Mouse (Mus musculus): Measurements from ENCODE around the gene Fam25c.
"Not testable (repeated sequence)": the region's sequence is repeated elsewhere in the genome, so short reads cannot be mapped to it uniquely, and the experiment has no call there.

Gene Fam25c

GRCm38 (mm10) chr14:34326606-34327005, 28.6 kb downstream of the Fam25c start:
- no peak for DNase-seq

- DNase-seq, result no peak
Measured at GRCm38 (mm10) chr14:34323576-34324085, 31.6 kb downstream of the Fam25c start.

- no peak for DNase-seq
Measured at GRCm38 (mm10) chr14:34318113-34318512, 37.1 kb downstream of the Fam25c start.

GRCm38 (mm10) chr14:34317431-34317830, 37.8 kb downstream of the Fam25c start:
- no peak for DNase-seq

GRCm38 (mm10) chr14:34316346-34316745, 38.9 kb downstream of the Fam25c start:
- DNase-seq, result no peak

GRCm38 (mm10) chr14:34314796-34315195, 40.4 kb downstream of the Fam25c start:
- no peak for DNase-seq

GRCm38 (mm10) chr14:34314383-34314782, 40.9 kb downstream of the Fam25c start:
- not testable (repeated sequence) for DNase-seq

GRCm38 (mm10) chr14:34313612-34314011, 41.6 kb downstream of the Fam25c start:
- DNase-seq, result no peak

- no peak for DNase-seq
Measured at GRCm38 (mm10) chr14:34312339-34313048, 42.7 kb downstream of the Fam25c start.

- DNase-seq, result no peak
Measured at GRCm38 (mm10) chr14:34311691-34312090, 43.5 kb downstream of the Fam25c start.

GRCm38 (mm10) chr14:34311021-34311631, 44.1 kb downstream of the Fam25c start:
- peak; percentile 56 to 59 for DNase-seq

- DNase-seq, result peak; percentile 96 to 98
Measured at GRCm38 (mm10) chr14:34310234-34310965, 44.8 kb downstream of the Fam25c start, which contains the start of the genes Shld2 and Glud1. Shld2 (minus strand) TSS chr14:34310493. Glud1 (plus strand) TSS chr14:34310727.

GRCm38 (mm10) chr14:34309907-34310233, 45.4 kb downstream of the Fam25c start:
- no peak for DNase-seq

GRCm38 (mm10) chr14:34309266-34309665, 46.0 kb downstream of the Fam25c start:
- DNase-seq, result no peak

GRCm38 (mm10) chr14:34303265-34303680, 52.0 kb downstream of the Fam25c start:
- no peak for DNase-seq

GRCm38 (mm10) chr14:34302681-34303242, 52.5 kb downstream of the Fam25c start:
- no peak for DNase-seq

Measured in cerebellum, postnatal 36 days (tissue).